Mouse (Mus musculus): ENCODE measurements around the gene Arhgef28. TPM values are rescaled to one million over a fixed set of nuclear protein-coding genes. Genes with fewer than 3 reads are reported as not detected.

Arhgef28 gene
- polyA plus RNA-seq, 1 experiment from 2014 or later, result 32.7 TPM

DNA sequence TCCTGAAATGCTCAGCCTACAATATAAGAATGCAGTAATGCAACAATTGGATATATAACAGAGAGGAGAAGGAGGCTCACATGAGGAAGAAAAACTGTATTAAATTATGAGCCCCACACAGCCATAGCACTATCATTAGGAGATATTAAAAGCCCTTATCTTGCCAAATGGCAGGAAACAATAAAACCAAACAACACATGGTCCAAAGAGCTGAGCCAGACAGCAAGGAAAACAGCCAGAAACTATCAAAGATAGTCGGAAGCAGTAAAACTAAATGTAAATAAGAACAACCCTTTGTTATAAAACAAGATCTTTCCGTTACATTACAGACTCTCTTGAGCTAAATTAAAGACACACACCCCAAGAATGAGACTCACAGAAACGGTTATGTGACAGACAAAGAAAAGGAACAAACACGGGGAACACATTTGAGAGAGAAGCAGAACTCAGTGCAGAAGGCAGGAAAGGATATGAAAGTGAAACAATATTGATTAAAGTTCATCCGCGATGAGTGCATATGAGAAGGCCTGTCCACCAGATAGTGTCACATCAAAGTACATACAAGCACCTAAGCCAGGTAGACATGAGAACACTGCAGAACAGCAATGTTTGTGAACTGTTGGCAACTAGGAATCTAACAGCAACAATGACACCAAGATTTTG lies 231.6 kb downstream of the Arhgef28 start:
- WGBS, result 85% methylated on average over 6 of the region's 6 CpGs

DNA sequence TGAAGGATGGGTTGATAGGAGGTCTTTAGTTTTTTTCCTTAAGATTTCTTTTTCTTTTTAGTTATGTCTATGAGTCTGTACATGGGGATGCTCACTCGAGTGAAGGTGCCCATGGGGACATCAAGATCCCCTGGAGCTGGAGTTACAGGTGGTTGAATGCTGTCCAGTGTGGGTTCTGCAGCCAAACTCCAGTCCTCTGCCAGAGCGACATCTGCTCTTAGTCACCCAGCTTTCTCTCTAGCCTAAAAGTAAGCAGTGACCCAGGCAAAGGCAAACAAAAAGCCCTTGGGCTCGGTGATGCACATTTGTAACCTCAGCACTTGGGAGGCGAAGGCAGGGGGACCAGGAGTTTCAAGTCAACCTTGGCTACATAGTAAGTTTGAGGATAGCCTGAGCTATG lies 232.3 kb downstream of the Arhgef28 start:
- Histone ChIP-seq H3K27me3 (ENCODE audit: control insufficient read depth, insufficient read depth, low read length) (no peaks in the 10 kb centered on the region), H3K36me3 (ENCODE audit: control insufficient read depth, insufficient read depth, low read length) (no peaks in the 10 kb centered on the region), H3K9ac (replicated peaks; ENCODE audit: low read depth, low read length) (no peak overlapping the region), H3K9me3 (ENCODE audit: control insufficient read depth, low read length) (no peaks in the 10 kb centered on the region), H3K4me2 (ENCODE audit: low read depth, low read length) (no peak overlapping the region), H3K27ac (ENCODE audit: low read depth, low read length) (no peak overlapping the region), H3K4me3 (ENCODE audit: low read depth, low read length) (no peak overlapping the region), H3K4me1 (ENCODE audit: control insufficient read depth, insufficient read depth, low read length) (no peaks in the 10 kb centered on the region)
- WGBS, result 83% methylated on average over 4 of the region's 4 CpGs
- ATAC-seq (ENCODE audit: low read depth), result no peak

More for the DNA sequence above, 231.6 kb downstream of the Arhgef28 start:
- Histone ChIP-seq H3K9ac (replicated peaks; ENCODE audit: low read depth, low read length) (no peak overlapping the region), H3K27me3 (ENCODE audit: control insufficient read depth, insufficient read depth, low read length) (no peaks in the 10 kb centered on the region), H3K27ac (ENCODE audit: low read depth, low read length) (no peak overlapping the region), H3K9me3 (ENCODE audit: control insufficient read depth, low read length) (no peaks in the 10 kb centered on the region), H3K4me2 (ENCODE audit: low read depth, low read length) (no peak overlapping the region), H3K4me1 (ENCODE audit: control insufficient read depth, insufficient read depth, low read length) (no peaks in the 10 kb centered on the region), H3K36me3 (ENCODE audit: control insufficient read depth, insufficient read depth, low read length) (no peaks in the 10 kb centered on the region), H3K4me3 (ENCODE audit: low read depth, low read length) (no peak overlapping the region)
- no peak for ATAC-seq (ENCODE audit: low read depth)

DNA sequence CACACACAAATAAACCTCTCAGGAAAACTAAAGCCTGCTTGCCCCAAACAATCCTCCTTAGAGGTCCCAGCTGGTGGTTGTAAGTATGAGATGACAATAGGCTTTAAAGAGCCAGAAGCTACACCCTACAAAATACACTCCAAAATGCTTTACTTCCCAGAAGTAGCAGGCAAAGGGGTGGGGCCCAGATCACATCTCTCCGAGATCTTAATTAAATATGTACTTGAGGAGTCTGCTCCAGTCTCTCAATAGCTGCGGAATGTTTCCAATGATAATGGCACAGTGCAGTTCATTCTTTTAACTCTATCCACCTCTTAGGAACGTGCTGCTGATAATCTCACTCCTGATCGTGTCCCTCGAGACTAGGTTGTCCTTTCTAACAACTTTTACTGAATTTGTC lies 240.2 kb downstream of the Arhgef28 start:
- H3K9ac ChIP-seq (replicated peaks; ENCODE audit: low read depth, low read length), result no peak overlapping the region
- H3K4me2 ChIP-seq (ENCODE audit: low read depth, low read length), result no peak overlapping the region
- no peak for ATAC-seq (ENCODE audit: low read depth)
- H3K4me3 ChIP-seq (ENCODE audit: low read depth, low read length), result no peak overlapping the region
- no peaks in the 10 kb centered on the region for H3K27me3 ChIP-seq (ENCODE audit: control insufficient read depth, insufficient read depth, low read length)
- no peaks in the 10 kb centered on the region for H3K4me1 ChIP-seq (ENCODE audit: control insufficient read depth, insufficient read depth, low read length)
- WGBS, result 89% methylated on average over 5 of the region's 5 CpGs
- no peak overlapping the region for H3K27ac ChIP-seq (ENCODE audit: low read depth, low read length)
- no peaks in the 10 kb centered on the region for H3K9me3 ChIP-seq (ENCODE audit: control insufficient read depth, low read length)
- H3K36me3 ChIP-seq (ENCODE audit: control insufficient read depth, insufficient read depth, low read length), result no peaks in the 10 kb centered on the region

DNA sequence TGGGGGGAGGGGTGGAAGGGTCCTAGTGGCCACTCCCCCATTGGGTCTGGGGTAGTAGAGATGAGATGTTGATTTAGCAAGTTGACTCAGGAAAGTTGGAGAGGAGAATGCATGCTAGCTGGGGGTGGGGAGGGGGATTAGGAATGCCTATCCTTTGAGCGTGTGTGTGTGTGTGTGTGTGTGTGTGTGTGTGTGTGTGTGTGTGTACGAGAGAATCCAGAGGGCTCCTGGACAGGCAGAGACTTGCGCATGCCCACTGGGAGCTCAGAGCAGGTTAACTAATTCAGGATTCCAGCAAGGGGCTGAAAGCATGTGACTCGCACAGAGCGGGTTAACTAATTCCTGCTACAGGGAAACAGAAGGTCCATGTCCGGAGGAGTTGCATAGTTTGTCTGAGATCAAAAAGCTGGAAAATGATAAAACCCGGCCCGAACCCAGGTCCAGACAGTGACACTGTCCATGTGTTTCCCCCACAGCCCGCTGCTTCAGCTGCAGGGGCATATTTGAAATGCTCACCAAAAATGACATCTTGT lies 241.3 kb downstream of the Arhgef28 start:
- no peak overlapping the region for H3K27ac ChIP-seq (ENCODE audit: low read depth, low read length)
- H3K9ac ChIP-seq (replicated peaks; ENCODE audit: low read depth, low read length), result no peak overlapping the region
- 76% methylated on average over 9 of the region's 9 CpGs for WGBS
- no peaks in the 10 kb centered on the region for H3K36me3 ChIP-seq (ENCODE audit: control insufficient read depth, insufficient read depth, low read length)
- no peaks in the 10 kb centered on the region for H3K9me3 ChIP-seq (ENCODE audit: control insufficient read depth, low read length)
- no peak overlapping the region for H3K4me2 ChIP-seq (ENCODE audit: low read depth, low read length)
- ATAC-seq (ENCODE audit: low read depth), result no peak
- no peaks in the 10 kb centered on the region for H3K27me3 ChIP-seq (ENCODE audit: control insufficient read depth, insufficient read depth, low read length)
- H3K4me1 ChIP-seq (ENCODE audit: control insufficient read depth, insufficient read depth, low read length), result no peaks in the 10 kb centered on the region
- no peak overlapping the region for H3K4me3 ChIP-seq (ENCODE audit: low read depth, low read length)

DNA sequence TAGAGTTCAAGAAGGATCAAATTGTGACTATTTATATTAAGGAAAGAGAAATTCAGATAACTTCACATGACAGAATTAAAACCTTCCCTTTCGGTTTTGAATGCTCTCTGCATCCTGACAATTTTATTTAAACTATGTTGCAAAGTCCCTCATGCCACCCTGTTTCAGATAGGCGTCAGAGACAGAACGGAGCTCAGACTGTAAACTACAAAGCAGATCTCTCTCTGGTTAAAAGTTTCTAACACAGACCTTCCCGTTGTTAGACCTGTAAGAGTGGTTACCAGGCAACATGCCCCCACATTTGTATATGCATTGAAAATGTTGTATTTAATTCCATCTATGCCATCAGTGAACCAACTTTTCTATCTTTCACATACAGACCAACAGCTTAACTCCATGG lies 246.1 kb downstream of the Arhgef28 start:
- 80% methylated on average over 4 of the region's 4 CpGs for WGBS
- no peak overlapping the region for H3K27ac ChIP-seq (ENCODE audit: low read depth, low read length)
- H3K27me3 ChIP-seq (ENCODE audit: control insufficient read depth, insufficient read depth, low read length), result no peaks in the 10 kb centered on the region

DNA sequence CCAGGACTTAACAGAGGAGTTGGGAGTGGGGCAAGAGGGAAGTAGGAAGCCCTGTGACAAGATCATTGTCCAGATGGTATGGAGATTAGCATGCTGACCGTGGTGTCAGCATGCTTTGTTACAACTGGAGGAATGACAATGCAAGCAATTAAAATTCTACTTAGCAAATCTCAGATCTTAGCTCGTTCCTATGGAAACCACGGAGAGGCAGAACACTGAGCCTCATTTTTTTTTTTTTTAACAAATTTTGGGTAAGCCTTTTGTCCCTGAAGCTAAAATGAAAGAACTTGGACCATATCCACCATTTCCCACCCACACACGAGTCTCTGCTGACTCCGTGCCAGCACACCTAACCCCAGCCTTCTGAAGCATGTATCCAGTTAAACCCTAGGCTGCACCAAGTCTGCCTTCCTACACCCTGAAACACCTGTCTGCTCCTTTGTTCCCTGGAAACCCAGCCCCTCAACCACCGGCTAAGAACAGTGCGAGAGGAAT lies 246.8 kb downstream of the Arhgef28 start:
- Histone ChIP-seq H3K9ac (replicated peaks; ENCODE audit: low read depth, low read length) (no peak overlapping the region), H3K27ac (ENCODE audit: low read depth, low read length) (no peak overlapping the region), H3K9me3 (ENCODE audit: control insufficient read depth, low read length) (no peaks in the 10 kb centered on the region), H3K36me3 (ENCODE audit: control insufficient read depth, insufficient read depth, low read length) (no peaks in the 10 kb centered on the region), H3K4me3 (ENCODE audit: low read depth, low read length) (no peak overlapping the region), H3K27me3 (ENCODE audit: control insufficient read depth, insufficient read depth, low read length) (no peaks in the 10 kb centered on the region), H3K4me2 (ENCODE audit: low read depth, low read length) (0 out of 2 replicates have a peak overlapping the region, but pooled peaks have one; percentile 5), H3K4me1 (ENCODE audit: control insufficient read depth, insufficient read depth, low read length) (no peaks in the 10 kb centered on the region)
- 0 out of 2 replicates have a peak, but pooled peaks have one; percentile 41 for ATAC-seq (ENCODE audit: low read depth)
- 14% methylated on average over 7 of the region's 7 CpGs for WGBS

More for the DNA sequence above, 246.1 kb downstream of the Arhgef28 start:
- no peak for ATAC-seq (ENCODE audit: low read depth)
- Histone ChIP-seq H3K4me3 (ENCODE audit: low read depth, low read length) (no peak overlapping the region), H3K4me1 (ENCODE audit: control insufficient read depth, insufficient read depth, low read length) (no peaks in the 10 kb centered on the region), H3K9me3 (ENCODE audit: control insufficient read depth, low read length) (no peaks in the 10 kb centered on the region), H3K36me3 (ENCODE audit: control insufficient read depth, insufficient read depth, low read length) (no peaks in the 10 kb centered on the region), H3K4me2 (ENCODE audit: low read depth, low read length) (no peak overlapping the region), H3K9ac (replicated peaks; ENCODE audit: low read depth, low read length) (no peak overlapping the region)

DNA sequence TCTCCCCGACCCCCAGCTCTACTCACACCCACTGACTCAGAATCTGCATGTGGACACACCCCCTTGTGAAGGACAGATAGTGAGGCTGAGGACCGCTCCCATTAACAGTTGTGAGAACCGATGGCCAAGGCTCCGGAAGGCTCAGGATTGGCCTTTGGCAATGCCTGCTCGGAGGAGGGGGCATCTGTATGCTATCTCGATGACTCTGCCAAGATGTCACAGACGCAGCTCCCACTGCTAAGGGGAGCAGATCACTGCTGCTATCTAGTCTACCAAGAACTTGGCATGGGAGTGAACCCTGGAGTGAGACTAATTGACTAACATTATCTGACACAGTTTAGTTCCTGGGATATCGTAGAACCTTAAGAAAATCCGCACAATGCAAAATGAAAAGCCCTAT lies 250.5 kb downstream of the Arhgef28 start:
- no peak overlapping the region for H3K27ac ChIP-seq (ENCODE audit: low read depth, low read length)
- no peaks in the 10 kb centered on the region for H3K4me1 ChIP-seq (ENCODE audit: control insufficient read depth, insufficient read depth, low read length)
- H3K4me2 ChIP-seq (ENCODE audit: low read depth, low read length), result no peak overlapping the region
- 37% methylated on average over 9 of the region's 9 CpGs for WGBS
- no peaks in the 10 kb centered on the region for H3K36me3 ChIP-seq (ENCODE audit: control insufficient read depth, insufficient read depth, low read length)
- no peak overlapping the region for H3K4me3 ChIP-seq (ENCODE audit: low read depth, low read length)
- no peak overlapping the region for H3K9ac ChIP-seq (replicated peaks; ENCODE audit: low read depth, low read length)
- no peak for ATAC-seq (ENCODE audit: low read depth)
- H3K27me3 ChIP-seq (ENCODE audit: control insufficient read depth, insufficient read depth, low read length), result no peaks in the 10 kb centered on the region
- no peaks in the 10 kb centered on the region for H3K9me3 ChIP-seq (ENCODE audit: control insufficient read depth, low read length)

DNA sequence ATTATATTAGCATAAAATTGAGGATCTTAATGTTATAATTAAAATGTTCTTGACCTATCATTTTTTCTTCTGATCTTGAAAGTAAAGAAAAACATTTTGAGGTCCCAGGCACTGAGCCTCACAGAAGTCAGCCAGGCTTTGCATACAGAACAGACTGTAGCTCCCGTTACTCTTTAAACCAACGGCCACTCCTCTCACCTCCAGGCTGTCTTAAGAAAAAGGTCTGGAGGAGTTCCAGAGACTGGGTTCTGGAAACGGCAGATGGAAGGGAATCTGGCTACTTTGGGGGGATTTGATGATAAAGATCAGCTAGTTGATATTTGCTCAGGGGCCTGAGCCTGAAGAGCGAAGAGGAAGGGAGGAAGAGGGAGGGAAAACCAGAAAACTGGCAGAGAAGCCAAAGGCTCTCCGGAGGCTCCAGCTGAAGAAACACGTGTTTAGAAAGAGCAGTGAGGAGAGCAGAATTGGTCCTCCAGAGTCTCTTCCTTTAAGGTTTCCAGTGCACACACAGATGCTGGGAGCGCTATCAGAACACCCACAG lies 251.2 kb downstream of the Arhgef28 start:
- Histone ChIP-seq H3K4me2 (ENCODE audit: low read depth, low read length) (no peak overlapping the region), H3K36me3 (ENCODE audit: control insufficient read depth, insufficient read depth, low read length) (no peaks in the 10 kb centered on the region), H3K9ac (replicated peaks; ENCODE audit: low read depth, low read length) (no peak overlapping the region), H3K4me3 (ENCODE audit: low read depth, low read length) (no peak overlapping the region), H3K27me3 (ENCODE audit: control insufficient read depth, insufficient read depth, low read length) (no peaks in the 10 kb centered on the region), H3K4me1 (ENCODE audit: control insufficient read depth, insufficient read depth, low read length) (no peaks in the 10 kb centered on the region), H3K27ac (ENCODE audit: low read depth, low read length) (no peak overlapping the region), H3K9me3 (ENCODE audit: control insufficient read depth, low read length) (no peaks in the 10 kb centered on the region)
- ATAC-seq (ENCODE audit: low read depth), result no peak
- 47% methylated on average over 7 of the region's 7 CpGs for WGBS

DNA sequence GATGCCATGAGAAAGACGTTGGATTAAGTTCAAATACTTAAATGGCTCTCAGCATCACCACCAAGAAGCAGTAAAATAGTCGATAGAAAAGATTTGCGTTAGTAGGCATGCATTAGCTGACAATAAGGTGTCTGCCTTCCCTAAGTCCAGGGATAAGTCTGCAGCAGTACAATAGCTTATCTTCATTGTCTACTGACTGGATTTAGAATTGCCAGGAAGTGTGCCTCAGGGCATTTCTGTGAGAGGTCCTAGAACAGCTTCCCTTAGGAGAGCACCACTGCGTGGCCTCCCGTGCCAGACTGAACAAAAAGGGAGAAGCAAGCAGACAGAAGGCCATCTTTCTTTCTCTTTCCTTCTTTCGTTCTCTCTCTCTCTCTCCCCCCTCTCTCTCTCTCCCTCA lies 252.2 kb downstream of the Arhgef28 start:
- no peak for ATAC-seq (ENCODE audit: low read depth)
- 51% methylated on average over 6 of the region's 6 CpGs for WGBS

More for the DNA sequence above, 252.2 kb downstream of the Arhgef28 start:
- no peaks in the 10 kb centered on the region for H3K4me1 ChIP-seq (ENCODE audit: control insufficient read depth, insufficient read depth, low read length)
- H3K9me3 ChIP-seq (ENCODE audit: control insufficient read depth, low read length), result no peaks in the 10 kb centered on the region
- H3K27me3 ChIP-seq (ENCODE audit: control insufficient read depth, insufficient read depth, low read length), result no peaks in the 10 kb centered on the region
- no peaks in the 10 kb centered on the region for H3K36me3 ChIP-seq (ENCODE audit: control insufficient read depth, insufficient read depth, low read length)
- no peak overlapping the region for H3K27ac ChIP-seq (ENCODE audit: low read depth, low read length)
- H3K4me2 ChIP-seq (ENCODE audit: low read depth, low read length), result no peak overlapping the region
- no peak overlapping the region for H3K9ac ChIP-seq (replicated peaks; ENCODE audit: low read depth, low read length)
- H3K4me3 ChIP-seq (ENCODE audit: low read depth, low read length), result no peak overlapping the region

All from neural tube, embryonic 14.5 days (tissue).